Mouse (Mus musculus) E14TG2a.4 (cell line): ENCODE measurements around the gene Glb1.
A peak's percentile ranks its signal among the peaks of the same experiment; 100 is the strongest.

Source experiments
- CTCF ChIP-seq: conservative IDR thresholded peaks from 2 replicates; pipeline ENCODE4 v1.5.1; 2014; ENCODE audit warnings: low read length
- NANOG ChIP-seq: IDR thresholded peaks from 2 replicates; pipeline ENCODE4 v1.6.1; 2014; ENCODE audit warnings: borderline replicate concordance, low read length, mixed read lengths
- POU5F1 ChIP-seq: IDR thresholded peaks from 2 replicates; pipeline ENCODE4 v1.6.1; 2014; ENCODE audit warnings: low read length, borderline replicate concordance

DNA sequence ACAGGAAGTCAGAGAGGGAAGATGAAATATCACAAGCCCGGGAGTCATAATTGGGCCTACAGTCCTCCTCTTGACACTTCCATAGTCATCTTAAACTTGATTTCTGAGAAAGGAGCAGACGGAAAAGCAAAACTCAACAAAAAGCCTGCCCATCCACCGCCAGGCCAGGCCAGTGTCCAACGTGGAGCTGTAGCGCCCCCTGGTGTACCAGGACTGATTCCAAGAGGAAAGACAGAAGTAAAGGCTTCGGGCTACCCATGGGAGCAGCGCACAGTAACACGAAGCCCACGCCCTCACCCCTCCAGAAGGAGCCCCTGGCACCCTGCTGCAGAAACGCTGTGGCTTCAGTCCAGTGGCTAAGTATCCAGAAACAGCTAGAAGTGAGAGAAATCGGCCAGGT, 97.3 kb downstream of the Glb1 start:
- TF ChIP-seq CTCF (peak; percentile 76), NANOG (no peak), POU5F1 (no peak)
